Mouse (Mus musculus) layer of hippocampus, postnatal 36 days (tissue): ENCODE results near the gene Cyb5d1. TPM values are rescaled to one million over a fixed set of nuclear protein-coding genes. Genes with fewer than 3 reads are reported as not detected.

ENCODE experiments used
- DNase-seq, 2 experiments: peaks; one replicate each; pipeline ENCODE4 v3.0.0; 2022
- total RNA-seq, 2 experiments: library from RNA; stranded (reverse); gene quantifications; 2 replicates each; pipeline ENCODE4 v1.2.3; 2021

Gene Cyb5d1
- total RNA-seq, 2 experiments from 2014 or later, result 44.6 to 48.6 TPM

GRCm38 (mm10) chr11:69377766-69378165, 17.7 kb downstream of the Cyb5d1 start:
- DNase-seq, result no peak

DNA sequence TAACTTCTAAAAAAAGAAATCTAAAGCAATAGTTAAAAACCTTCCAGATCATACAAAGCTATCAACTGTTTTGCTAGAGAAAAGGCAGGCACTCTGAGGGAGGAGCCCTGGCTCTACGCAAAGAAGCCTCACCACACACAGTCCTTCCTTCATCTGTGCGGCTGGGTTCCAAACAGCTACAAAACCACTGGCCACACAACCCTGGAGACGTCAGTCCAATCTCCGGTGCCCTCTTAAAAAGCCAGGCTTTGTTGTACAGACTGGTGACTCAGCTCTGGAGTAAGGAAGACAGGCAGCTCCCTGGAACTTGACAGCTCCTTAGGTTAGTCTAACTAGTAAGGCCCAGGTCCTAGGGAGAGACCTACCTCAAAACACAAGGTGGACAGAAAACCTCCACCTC, 19.8 kb downstream of the Cyb5d1 start:
- no peak for DNase-seq

DNA sequence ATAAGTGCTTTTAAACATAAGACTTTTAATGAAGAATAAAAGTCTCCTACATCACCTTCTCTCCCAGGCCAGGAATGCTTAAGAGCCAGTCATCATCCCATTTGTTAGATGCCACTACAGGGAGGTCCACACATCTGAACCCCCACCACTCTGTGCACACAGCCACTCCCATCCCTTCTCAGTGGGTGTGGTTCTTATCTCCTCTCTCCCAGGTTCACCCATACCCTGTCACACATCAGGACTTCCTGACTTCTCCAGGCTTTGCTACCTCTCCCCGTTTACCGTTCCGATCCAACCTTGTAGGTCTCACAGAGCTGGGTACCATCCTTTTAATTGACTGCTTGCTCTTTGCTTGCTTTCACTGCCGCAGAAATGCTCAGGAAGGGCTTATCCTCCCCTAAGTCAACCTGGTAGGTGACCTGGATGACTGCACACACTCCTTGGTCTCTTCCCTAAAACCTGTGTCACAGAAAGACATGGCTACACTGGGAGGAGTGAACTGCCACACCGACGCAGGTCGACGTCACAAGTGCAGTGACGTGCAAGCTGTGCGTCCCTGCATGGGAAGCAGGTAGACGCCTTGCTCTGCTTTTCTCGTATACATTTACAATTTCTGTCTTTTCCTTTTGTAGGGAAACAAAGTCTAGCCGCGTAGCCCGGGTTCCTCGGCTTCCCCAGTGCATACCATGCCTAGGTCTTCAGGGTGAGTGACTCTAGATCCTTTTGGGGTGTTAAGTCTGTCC, 22.0 kb downstream of the Cyb5d1 start:
- no peak for DNase-seq

- no peak for DNase-seq
These were observed 22.7 kb downstream of the Cyb5d1 start for GRCm38 (mm10) chr11:69372780-69373170.

DNA sequence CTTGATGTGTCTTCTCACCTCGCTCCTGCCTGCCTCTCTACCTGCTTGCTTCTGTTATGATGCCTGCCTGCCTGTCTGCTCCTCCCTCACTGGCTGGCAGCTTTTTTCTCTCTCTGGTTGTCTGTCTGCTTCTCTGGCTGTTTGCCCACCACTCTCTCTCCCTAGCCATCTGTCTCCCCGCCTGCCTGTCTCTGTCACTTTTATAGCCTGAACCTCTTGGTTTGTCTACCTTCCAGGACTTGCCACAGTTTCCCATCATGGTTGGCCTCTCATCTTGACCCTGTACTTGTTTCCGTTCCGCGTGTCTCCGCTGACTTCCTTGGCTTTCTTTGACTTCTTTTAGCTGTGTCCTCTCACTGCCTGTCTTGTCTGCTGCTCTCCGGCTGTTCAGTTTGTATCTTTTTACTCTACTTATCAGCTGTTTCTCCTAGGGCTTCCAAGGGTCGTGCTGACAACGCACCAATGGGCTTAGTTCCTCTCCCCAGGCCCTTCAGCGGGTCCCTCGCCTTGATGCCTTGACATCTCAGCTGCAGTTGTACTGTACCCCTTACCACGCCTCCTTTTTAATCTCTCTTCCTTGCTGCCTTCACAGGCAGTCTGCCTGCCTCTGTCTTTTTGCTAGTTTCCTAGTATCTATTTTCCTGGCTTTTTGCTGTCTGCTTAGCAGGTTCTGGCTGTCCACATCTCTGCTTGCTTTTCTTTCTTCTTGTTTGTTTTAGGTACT, 23.2 kb downstream of the Cyb5d1 start:
- DNase-seq, result peak; percentile 85 to 90

GRCm38 (mm10) chr11:69371601-69372000, 23.8 kb downstream of the Cyb5d1 start:
- DNase-seq, result no peak

DNA sequence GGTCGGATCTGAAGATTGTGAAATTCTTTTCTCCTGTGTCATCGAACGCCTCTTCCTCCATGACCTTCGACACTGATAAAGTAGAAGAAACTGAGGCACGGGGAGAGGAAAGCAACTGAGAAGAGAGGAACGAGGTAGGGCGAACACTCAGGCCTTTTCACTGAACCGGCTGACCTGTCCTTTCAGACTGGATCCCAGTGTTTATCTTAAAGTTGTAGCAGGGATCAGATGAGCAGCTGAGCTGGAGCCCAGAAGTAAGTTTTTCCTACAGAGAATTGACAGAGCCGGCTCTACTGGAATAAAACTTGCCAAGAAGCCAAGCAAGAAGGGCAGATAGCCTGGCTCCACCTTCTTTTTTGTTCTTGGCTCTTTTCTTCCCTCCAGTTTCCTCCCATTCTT, 24.6 kb downstream of the Cyb5d1 start:
- no peak for DNase-seq

GRCm38 (mm10) chr11:69369990-69370816, 25.2 kb downstream of the Cyb5d1 start:
- DNase-seq, result no peak

DNA sequence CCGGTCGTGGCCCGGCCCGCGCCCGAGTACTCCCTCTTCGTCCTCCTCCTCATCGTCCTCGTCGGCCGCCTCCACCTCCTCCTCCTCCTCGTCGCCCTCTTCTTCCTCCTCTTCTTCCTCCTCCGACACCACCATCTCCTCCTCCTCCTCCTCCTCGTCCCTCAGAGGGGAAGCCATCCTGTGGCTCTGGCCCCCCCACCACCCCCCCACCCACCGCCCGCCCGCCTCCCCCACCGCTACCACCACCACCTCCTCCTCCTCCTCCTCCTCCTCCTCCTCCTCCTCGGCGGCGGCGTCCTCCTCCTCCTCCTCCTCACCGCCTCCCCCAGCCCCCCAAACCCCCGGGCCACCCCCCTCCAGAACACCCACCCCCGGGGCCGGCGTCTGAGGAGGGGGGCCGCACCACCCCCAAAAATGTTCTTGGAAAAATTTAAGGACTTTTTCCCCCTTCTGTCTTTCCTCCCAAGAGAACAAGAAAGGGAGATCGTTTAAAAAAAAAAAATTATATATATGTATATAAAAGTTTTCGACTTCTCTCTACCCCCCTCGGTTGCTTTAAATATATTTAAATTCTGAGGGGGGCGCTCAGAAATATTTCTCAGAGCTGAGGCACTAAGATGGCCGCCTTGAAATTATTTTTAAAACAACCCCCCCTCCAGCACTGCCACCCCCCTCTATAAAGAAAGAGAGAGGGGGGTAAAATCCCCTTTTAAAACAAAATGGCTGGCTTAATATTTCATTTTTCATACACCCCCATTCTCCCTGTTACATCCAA, 26.0 kb downstream of the Cyb5d1 start, which contains the start of gene Chd3:
Chd3 (minus strand) TSS at position 192 of the 775 bp plus-strand sequence.
- DNase-seq, result no peak

DNA sequence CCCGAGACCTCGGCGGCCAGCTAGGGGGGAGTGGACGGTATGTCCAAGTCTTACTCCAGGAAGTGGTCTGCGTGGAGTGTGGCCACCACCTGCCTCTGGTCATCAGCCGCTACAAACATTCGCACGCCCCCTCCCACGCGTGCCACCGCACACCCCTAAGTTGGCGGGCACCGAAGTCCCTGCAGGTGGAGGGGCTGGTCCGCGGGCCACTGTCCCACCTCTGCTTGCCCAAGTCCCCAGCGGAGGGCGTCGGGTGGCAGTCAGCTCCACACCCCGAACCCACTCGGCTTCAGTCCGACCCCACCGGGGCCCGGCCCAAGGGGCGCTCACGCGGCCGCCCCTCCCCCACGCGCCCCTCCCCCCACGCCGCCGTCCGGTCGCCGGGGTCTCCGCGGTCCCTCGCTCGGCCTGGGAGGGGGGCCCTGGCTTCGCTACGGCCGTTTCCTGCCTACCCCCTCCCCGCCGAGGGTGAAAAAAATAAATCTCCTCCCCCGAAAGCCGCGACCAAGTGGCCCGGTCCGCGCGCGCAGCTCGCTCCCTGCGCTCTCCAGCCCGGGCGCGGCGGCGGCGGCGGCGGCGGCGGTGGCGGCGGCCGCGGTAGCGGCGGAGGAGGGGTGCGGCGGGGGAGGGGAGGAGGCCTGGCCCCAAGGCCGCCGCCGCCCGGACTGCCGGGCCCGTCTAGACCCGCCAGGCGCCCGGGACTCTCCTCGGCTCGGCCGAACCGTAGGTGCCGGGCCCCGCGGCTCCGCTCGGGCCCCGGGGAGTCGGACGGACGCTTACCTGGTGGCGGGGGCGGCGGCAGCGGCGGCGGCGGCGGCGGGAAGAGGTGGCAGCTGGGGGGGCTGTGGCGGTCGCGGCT, 26.8 kb downstream of the Cyb5d1 start:
- DNase-seq, result peak in 1 of 2 experiments; percentile 18

- peak in 1 of 2 experiments; percentile 30 for DNase-seq
These were observed 27.6 kb downstream of the Cyb5d1 start for GRCm38 (mm10) chr11:69367616-69368355.

DNA sequence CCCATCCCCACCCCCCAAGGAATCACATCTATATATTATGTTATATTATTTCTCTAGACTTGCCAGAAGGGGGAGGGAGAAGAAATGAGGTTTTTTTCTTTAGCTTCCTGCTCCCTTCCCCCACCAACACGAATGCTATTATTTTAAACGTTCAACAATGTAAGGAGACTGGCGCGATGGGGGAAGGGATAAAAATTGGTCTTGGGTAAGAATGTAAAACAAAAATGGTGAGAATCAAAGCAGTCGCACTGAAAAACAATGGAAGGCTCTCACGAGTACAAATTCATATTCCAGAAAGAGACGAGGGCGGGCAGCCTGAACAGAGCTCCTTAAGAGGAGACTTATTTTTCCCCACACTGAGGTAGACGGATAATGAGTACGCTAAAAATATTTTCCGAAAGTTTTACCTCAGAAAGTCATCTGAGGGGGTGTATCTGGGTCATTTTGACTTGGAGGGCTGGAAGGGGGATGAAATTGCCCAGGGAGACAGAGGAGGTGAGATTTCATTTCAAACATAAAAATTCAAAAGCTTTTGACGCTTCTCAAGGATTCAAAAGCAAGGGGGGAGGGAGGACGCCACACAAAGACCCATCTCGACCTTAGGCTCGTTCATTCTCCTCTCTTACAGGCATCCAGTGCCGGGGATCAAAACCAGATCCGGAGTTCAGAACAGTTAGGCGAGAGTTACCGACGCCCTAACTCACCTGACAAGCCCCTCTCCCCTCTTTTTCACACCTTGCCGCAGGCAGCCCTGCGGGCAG, 28.4 kb downstream of the Cyb5d1 start:
- DNase-seq, result peak in 1 of 2 experiments; percentile 27

DNA sequence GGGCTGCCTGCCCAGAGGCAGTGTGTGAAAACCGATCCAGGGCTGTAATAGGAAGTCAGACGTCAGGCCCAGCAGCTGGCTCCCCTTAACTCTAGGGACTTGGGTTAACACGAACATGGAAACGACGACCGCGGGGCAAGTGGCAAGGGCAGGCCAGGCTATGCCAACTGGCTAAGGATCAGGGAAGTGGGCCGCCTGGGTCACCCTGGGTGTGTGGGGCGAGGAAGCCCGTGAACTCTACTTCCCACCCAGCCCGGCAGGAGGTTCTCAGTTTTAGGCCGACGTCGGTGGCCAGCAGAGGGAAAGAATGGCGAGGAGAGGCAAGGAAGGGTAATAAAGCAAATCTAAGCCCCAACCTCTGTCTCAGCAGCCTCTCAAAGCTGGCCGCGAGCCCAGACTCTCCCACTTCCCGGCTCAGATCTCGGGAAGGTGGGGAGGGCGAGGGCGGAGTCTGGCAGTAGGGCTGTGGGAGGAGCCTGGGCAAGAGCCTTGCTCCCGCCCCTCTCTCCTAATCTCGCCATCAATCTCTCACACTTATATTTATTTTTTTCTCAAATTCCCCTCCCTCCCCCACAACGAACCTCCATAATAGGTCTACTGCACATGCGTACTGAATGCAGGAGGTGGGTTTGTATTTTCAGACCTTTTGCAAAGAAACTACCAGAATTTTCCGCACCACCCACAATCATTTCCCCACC, 29.1 kb downstream of the Cyb5d1 start:
- DNase-seq, result peak; percentile 93 to 95

GRCm38 (mm10) chr11:69365722-69366121, 29.7 kb downstream of the Cyb5d1 start:
- peak in 1 of 2 experiments; percentile 12 for DNase-seq

DNA sequence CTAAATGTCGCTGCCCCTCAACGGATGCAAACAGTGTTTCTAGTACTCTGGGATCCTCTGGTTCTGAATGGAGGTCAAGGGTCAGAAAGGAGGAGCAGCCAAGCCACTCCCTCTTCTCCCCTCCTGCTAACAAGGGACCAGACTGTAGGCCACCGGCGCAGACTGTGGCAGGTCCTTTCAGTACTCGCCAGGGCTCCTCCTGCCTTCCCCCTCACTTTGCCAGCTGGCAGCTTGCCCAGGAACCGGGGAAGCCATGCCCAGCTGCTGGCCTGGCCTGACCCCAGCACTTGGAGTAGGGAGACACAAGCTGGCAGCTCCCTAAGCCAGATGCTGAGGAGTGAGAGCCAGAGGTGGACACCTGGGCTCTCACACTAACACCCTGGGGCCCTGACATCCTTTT, 30.5 kb downstream of the Cyb5d1 start:
- peak; percentile 90 to 93 for DNase-seq

DNA sequence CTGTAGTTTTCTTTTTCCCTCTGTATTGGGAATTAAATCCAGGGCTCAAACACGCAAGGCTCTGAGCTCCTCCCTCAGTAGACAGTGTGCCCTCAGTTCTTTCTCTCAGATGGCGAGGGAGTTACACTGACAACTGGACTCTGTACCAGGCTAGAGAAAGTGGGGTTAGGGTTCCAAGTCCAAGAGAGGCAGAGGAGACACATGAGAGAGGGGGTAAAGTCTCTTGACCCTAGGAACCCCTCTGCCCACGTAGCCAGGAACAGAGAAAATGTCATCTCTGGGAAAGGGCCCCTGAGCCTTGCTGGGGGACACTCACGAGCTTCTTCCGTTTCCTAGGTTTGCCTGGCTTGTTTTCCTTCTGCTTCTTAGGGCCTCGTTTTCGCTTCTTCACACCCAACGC, 31.1 kb downstream of the Cyb5d1 start:
- no peak for DNase-seq

DNA sequence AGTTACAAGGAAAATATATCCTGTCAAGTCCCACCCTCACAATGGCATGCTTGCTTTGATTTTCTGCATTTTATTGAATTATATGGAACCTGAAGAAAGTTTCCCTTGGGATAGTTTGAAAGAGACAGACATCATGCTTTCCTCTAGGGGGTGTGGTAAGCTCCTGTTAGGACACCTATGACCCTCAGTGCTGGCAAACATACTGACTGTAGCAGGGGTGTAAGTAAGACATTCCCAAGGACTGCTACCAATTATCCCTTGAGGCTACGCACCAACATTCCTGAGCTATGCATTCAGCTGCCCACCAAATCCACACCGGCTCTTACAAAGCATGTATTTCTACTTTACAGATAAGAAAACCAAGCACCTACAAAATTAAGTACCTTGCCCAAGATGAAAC, 33.0 kb downstream of the Cyb5d1 start:
- DNase-seq, result no peak

- DNase-seq, result no peak
These were observed 33.4 kb downstream of the Cyb5d1 start for GRCm38 (mm10) chr11:69362021-69362420.

GRCm38 (mm10) chr11:69357690-69358089, 37.7 kb downstream of the Cyb5d1 start:
- no peak for DNase-seq
